Mouse (Mus musculus): ENCODE measurements around the gene Btbd35f23. TPM values are rescaled to one million over a fixed set of nuclear protein-coding genes. Genes with fewer than 3 reads are reported as not detected.

The Btbd35f23 gene
- not detected for polyA plus RNA-seq (2017; shearing (Covaris generic))

DNA sequence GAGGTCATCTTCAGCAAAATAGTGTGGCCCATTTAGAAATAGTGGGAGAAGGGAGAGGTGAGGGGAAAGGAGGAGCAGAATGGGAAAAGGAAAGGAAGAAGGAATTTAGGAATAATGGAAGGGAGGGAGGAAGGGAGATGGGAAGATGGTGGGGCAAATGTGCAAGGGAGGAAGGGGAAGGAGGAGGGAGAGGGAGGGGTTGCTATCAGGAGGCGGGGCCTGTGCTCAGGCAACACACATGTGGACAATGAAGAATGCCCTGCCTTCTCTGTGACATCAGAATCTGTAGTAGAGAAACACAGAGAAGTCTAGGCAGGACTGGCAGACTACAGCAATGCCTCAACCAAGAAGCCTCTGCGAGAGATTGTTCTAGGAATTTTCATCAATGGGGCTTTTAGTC lies at the start of gene Btbd35f23:
TSS of gene Btbd35f23 (plus strand) at position 301 of the 400 bp plus-strand sequence.

Other genes with a start within 250 kb of the Btbd35f23 start
- gene Btbd35f24, start 119.0 kb downstream of the Btbd35f23 start, polyA plus RNA-seq (2017; shearing (Covaris generic)) = not detected

All from inflammation-experienced regulatory T-cells, adult 16 weeks (primary cell).